Mouse (Mus musculus) MEL-GATA-1-ER (cell line): Measurements from ENCODE around the gene Myh6.

Experiments used
- DNase-seq: peaks from one replicate; pipeline ENCODE4 v3.0.0-alpha.2; 2012; ENCODE audit warnings: low read depth; ENCODE audit errors: extremely low read depth

The Myh6 gene

DNA sequence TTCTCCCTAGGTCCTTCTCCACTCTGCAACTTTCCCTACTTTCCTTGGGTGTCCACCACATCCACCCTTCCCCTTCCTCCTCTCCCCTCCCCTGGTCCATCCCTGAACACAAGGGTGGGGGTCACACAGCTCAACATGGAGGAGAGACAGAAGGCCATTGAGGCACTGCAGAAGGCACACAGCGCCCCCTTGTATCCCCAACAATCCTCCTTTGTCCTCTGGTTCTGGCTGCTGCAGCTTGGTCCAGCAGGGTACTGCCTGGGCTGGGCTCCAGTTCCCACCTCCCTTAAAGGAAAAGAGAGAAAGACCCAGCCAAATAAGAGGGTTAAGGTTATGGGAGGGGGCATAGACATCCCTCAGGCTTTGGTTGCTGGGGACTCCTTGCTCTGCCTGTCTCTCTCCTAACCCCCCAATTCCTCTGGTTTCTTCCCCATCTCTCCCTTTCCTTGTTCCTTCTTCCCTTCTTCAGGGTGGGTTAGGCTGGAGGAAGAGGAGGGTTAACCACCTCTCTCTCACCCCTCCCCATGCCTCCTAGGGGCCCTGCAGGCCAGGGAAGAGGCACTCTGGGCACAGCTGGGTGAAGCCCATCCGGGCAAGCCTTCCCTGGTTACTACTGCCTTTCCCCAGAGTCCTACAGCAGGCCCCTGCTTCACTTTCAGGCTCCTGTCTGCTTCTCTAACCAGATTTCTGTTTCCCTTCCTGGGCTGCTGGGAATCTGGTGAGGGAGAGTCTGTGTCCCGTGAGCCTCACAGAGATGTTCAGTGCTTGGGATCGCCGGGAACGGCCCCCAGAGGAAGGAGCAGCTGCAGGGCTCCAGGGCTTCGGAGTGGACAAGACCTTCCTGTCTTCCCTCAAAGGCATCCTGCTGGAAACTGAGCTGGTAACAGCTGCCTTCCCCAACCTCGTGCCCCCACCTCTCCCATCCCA is 30.6 kb downstream of the Myh6 start, which contains the start of gene Cmtm5:
Gene Cmtm5 (plus strand): TSS at position 358 of the 927 bp plus-strand sequence.
- no peak for DNase-seq

DNA sequence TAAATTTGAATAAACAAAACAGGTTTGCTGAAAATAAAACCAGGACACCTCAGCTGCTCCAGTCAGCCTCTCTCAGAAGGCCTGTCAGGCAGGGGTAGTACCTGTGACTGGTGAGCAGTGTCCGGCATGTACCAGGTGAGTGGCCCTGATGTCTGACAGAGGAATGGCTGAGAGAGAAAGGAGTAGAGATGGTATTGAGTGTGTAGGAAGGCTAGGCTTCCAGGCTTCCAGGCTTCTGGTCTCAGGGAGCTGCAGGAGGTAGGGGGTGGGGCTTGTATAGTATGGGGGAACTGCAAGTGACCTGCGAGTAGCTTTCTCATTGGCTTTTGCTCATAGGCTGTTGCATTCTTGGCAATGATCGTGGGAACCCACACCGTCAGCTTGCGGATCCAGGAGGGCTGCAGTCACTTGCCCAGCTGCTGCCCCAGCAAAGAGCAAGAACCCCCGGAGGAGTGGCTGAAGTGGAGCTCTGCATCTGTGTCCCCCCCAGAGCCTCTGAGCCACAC is 34.0 kb downstream of the Myh6 start, which contains the start of gene Il25:
Gene Il25 (plus strand): TSS at position 51 of the 506 bp plus-strand sequence.
- DNase-seq, result no peak

DNA sequence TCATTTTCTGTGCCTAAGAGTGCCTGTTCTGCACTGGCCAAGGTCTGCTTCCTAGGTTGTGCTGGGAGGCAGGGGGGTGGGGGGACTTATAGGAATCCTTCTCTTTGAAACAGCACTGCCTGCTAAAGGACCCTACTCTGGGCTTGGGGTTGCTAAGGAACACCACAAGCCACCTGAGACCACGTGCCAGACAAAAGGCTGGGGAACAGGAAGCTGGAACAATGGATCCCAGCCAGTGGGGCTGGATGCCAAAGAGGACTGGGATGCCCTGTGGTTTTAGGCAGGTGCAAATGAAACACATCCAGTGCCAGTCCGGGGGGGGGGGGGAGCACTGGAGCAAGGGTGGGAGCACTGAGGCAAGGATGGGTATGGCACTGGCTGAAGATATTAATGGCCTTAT is 36.3 kb downstream of the Myh6 start:
- no peak for DNase-seq

DNA sequence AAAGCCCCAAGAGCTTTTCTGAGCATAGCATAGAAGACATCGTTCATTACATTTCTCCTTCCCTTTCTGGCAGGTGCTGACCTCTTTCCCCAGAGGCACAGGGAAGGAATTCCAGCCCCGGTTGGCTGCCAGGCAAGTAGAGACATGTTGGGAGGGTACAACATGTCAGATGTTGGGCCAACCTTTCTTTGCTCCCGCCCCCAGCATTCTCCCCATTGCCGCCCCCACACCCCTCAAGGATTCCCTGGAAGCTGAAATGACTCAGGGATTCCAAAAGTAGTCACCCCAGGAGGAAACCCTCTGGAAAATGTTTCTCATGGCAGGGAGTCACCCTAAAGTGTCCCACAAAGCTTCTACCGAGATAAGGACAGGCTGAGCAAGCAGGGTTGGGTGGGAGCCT is 36.9 kb downstream of the Myh6 start:
- no peak for DNase-seq

DNA sequence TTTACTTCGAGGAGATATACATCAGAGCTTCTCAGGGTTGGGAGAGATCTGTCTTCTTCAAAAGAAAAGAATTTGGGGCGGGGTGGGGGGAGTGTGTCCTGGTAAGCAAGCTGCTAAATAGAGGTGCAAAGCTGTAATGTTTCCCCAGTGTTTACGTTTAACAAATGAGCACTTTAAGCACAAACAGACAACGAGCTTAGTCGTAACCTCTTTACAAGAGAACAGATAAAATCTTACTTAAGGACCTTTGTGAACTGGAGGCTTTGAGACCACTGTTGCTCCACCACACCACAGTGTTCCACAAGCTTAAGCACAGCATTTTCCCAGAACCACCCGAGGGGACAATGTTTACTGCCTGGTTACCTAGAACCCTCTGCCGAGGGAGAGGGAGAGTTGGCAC is 39.4 kb downstream of the Myh6 start:
- DNase-seq, result no peak

DNA sequence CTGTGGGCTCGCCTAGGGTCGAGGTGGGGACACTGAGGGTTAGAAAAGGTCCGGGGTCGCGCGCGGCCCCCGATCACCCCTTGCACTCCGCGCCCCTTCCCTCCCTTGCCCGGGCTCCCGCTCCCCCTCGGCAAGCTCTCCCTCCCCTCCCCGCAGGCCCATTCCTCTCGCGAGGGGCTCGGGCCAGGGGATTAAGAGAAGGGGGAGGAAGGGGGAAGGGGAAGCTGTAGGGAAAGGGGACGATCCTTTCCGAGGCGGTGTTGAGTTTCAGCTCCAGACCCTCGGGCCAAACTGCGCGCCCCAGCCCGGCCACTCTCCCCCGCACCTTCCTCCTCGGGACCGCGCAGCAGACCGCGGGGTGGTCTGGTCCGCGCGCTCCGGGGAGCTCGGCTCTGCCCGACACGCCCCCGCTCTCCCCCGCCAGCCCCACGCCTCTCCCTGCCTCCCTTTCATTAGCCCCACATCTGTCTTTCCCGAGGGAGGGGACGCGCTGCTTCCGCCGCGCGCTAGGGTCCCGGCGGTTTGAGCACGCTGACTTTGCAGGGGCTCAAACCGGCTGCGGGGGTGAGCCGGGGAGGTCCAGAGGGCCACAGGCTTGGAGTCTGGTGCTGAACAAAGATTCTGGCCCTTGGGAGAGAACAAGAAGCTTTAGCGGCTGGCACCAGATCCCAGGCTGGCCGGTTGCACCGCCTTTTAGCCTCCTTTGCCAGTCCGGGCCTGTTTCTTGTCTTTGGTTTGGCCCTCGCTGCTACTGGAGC is 40.1 kb downstream of the Myh6 start:
- no peak for DNase-seq

DNA sequence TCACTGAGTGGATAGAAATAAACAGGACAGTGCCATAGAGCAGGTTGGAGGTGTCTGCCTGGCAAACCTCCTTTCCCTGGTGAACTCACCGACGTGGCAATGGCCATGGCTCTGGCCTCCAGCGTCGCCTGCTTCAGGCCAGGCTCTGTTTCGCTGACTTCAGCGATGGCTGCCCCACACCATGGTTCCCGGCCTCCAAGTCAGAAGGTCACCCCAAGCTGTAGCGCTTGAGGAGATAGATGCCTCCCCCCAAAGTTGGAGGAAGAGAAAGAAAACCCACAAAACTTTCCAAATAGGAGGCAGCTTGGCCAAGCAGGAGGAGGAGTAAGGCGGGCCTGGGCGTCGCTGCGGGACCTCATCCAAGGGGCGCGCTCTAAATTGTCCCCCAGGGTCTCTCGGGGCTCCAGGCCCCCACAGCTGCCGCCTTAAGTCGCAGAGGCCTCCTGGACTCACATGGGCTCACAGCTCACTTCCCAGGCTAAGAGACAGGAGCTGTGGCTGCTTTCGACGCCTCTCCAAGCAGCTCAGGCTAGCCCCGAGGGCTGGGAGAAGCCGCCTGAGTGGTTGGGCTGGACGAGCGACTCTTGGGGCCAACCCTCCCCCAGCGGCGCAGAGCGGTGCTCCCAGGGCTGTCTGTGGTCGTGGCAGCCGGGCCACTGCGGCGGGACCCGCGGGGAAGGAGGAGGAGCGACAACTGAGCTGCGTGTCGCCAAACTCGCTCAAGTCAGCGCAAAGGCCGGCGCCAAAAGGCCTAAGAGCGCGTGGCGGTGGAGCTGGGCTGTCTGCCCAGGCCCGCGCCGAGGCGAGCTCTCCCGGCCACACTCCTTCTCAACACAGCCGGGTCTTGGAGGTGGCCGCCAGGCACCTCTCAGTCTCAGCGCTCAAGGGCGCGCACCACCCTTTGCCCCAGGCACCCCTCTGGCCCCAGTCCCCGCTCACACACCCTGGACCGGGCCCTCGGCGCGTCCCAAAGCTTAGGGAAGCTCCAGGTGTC is 41.1 kb downstream of the Myh6 start, which contains the start of gene Efs:
Gene Efs (minus strand): TSS at position 778 of the 994 bp plus-strand sequence.
- DNase-seq, result no peak

DNA sequence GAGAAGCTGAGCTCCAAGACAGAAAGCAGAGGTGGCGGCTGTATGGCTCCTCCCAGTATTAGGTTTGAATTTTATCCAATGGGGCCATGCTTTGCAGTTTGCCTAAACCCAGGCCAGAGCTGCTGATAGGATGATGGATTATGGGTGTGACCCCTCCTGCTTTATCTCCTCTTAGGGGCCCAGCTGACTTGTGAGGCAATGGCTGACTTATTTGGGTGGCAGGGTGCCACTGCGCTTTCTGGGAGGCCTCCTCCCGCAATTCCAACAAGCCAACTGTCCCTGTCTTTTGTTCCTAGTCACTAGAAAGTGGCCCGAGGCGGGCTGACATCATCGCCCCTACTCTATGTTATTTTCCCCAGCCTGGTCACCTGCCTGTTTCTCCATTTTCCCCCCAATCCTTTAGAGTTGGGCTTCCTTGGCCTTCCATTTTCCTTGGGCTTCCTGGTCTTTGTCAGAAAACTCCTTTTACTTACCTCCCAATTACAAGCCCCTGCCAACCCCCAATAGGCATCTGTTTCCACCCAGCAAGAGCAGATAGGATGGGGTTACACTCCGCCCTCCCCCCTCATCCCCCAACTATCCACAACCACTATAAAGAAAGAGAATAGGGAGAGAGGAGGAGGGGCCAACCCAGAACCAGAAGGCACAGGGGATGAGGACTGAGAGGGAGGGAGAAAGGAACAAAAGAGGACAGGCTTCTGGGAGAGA is 41.9 kb downstream of the Myh6 start:
- DNase-seq, result peak; percentile 17

DNA sequence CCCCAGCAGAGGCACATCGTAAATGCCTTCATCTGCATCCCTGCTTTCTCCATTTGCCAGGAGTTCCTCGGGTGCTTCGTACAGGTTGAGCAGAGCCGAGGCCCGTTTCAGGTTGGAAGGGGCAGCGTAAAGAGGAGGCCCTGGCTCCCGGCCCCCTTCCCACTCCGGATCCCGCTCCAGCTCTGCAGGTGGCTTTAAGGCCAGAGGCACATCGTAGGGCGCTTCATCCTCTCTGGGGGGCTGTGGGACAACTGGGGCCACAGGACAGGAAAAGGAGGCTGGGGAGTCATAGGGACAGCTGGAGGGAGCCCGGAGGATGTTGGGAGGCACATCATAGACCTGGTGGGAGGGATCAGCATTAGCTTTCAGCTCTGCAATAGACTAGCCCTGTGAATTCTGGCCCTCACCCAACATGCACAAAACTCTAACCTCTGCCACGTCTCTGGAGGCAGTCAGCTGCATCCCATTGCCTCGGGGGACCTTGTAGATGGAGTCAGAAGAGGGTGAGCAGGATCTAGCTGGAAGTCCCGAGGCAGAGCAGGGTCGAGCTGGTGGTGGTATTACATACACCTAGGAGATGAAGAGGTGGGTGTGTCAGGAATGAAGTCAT is 46.5 kb downstream of the Myh6 start:
- no peak for DNase-seq

DNA sequence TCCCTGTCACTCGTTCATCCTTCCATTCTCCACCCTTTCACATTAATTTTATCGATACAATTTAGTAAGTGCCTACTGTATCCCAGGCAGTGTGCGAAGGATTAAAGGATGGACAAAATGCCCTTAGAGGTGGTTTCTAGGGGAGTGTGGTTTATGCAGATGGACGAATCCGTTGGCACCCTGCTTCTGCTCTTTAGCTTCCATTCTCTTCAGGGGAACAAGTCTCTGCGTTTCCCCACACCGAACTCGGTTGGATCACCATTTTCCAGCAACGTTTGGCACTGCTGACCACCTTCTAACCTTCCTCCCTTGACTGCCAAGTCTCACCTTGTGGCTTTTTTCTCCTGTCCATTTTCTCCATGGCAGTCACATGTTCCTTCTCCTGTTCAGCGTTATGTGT is 53.4 kb downstream of the Myh6 start:
- no peak for DNase-seq

DNA sequence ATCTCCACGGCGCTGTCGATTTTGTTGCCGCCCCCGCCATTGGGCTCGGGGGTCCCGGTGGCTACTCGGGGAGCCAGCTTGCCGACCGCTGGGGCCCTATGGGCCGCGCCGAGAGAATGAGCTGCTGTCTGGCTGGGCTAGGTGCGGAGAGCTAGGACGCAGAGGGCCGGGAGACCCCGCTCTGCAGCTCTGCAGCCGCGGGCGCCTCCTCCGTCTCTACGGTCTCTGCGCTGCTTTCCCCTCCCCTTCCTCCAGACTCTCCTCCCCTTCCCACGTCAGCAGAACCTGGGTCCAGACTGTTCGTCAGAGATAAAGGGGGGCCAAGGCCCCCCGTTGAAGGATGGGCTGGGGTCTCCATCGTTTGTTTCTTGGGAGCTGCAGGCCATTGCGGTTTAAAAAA is 53.8 kb downstream of the Myh6 start, which contains the start of gene Slc22a17:
Gene Slc22a17 (minus strand): TSS at position 247 of the 400 bp plus-strand sequence.
- DNase-seq, result no peak

DNA sequence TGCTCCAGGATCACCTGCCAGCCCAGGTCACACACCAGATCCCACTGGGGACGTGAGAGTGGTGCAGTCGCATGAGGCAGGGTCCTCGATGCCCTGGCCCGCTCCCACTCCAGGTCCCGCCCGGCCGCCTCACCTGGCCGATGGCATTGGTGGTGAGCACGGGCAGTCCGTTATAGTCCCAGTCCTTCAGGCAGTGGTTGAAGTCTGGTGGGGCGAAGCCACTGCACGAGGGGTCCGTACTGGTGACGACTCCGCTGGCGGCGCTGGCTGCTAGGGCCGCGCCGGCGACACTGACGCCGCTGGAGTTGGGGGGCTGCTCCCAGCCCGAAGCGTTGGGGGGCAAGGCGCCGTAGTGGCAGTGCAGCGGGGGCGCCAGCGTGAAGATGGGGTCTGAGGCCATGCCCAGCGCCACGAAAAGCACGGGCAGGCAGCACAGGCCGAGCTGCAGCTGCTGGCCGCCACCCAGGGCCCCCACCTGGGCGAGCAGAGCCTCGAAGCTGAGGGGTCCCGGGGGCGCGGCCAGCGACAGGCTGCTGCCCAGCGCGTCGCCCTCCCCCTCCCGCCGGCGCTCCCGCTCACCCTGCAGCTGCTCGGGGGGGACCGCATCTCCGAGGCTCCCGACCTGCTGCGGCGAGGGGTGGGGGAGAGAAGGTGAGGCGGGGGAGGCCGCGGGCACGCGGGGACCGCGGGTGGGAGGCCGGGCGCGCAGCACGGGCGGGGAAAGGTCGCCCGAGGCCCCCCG is 54.4 kb downstream of the Myh6 start:
- DNase-seq, result no peak

DNA sequence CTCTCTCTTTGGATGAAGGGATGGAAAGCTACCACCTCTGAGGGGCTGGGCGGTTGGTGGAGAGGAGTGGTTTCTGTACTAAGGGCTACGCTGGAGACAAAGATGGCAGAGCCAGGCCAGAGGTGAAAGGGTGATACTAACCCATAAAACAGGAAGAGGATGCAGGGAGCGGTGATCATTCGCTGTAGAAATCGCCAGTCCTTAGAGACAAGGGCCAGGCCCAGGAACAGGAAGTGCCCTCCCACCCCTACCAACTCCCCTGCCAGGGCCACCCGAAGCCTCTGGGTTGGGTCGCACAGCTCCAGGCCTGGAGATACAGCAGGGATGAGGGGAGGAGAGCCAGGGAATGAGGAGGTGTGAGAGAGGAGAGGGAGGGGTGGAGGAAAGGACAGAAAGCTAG is 58.0 kb downstream of the Myh6 start:
- DNase-seq, result no peak

DNA sequence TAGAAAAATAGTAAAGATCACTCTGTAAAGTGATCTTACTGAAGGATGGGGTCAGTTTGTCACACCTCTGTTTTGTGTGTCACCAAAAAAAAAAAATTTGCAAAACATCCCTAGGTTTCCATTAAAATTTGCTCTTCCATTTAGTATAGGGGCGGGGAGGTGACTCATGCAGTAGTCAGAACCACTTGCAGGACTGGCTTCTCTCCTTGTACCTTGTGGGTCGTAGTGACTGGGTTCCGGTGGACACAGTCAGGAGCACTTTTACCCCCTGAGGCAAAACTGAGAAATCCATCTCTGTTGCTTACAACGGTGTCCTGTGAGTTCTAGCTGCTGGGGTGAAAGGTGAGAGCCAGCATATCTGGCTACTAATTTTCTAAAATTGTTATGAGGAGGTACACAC is 63.1 kb downstream of the Myh6 start:
- no peak for DNase-seq

DNA sequence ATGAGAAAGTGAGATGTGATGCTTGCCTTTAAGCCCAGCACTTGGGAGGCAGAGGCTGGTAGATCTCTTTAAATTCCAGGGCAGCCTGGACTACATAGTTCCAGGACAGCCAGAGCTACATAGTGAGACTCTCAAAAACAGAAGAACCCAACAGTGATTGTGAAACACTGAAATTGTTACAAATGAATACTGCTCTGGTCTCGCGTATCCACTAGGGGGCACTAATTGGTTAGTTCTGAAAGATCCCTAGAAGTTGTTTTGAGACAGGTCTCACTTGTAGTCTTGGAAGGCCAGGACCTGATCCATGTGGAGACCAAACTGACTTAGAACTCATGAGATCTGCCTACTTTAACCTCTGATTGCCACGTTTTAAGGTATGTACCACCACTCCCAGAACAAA is 66.3 kb downstream of the Myh6 start:
- DNase-seq, result peak; percentile 71

DNA sequence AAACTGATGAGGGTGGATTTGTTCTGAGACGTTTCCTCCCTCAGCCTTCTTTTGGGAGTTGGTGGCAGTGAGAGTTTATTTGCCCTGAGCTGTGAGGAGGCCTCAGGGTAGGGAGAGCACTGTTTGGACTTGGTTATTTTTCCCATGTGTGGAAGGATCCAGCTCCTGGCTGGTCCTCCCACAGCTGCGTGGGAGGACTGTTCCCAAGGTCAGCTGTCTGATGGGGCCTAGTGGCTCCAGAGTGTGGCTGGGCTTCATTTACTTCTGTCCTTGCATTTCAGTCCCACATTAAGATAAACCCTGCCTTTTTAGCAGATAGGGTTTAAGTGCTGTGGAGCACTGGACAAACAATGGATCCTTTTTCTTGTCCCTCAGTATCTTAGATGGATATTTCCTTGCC is 69.3 kb downstream of the Myh6 start:
- DNase-seq, result no peak

DNA sequence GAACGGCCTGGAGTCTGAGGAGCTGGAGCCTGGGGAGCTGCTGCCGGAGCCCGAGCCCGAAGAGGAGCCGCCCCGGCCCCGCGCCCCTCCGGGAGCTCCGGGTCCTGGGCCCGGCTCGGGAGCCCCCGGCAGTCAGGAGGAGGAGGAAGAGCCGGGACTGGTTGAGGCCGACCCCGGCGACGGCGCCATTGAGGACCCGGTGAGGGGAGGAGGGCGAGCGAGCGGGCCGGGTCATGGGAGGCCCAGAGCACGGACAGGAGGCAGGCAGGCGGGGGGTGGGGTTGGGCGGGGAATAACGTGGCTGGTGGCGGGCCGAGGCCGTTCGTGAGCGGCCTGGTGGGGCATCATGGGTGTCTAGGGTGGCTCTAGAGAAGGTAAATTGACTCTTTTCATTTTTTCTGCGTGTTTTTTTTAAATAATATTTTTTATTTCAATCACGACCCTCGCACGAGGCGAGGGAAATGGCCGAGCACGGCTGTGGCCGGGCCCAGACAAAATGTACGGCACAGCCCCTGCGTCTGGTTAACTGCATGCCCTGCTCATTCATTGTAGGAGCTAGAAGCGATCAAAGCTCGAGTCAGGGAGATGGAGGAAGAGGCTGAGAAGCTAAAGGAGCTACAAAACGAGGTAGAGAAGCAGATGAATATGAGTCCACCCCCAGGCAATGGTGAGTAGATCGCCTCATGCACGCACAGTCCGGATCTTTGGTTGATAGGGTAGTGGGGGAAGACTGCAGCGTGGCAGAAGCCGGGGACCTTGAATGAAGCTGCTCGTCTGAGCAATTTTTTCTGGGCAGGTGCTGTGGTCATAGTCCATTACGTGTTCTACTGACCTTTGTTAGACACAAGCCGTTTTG is 72.2 kb downstream of the Myh6 start:
- no peak for DNase-seq

DNA sequence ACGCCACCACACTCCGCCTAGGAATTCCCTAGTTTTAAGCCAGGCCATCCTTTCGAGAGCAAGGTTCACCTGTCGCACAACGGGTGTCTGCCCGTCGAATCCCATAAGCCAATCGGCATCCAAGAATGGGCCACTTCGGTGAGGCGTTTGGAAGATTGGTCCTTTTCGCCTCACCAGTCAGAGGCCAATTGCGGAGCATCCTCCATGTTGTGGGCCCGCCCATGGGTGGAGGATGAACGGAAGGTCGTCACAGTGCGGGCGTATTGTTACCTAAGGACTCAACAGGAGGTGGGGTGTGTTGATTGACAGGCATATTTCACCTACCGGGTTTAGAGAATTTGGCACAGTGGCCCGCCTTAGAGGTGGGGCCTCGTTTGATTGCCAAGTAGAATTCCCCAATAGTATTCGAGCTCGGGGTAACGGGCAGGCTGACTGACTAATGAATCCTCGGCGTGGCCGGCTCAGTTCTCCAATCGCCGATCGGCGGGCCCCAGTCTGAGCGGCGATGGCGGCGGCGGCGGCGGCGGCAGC is 73.0 kb downstream of the Myh6 start:
- peak; percentile 99 for DNase-seq
